Mouse (Mus musculus) thymus, adult 2 months (tissue): ENCODE data around the gene Carnmt1. TPM values are rescaled to one million over a fixed set of nuclear protein-coding genes. Genes with fewer than 3 reads are reported as not detected.
A peak's percentile ranks its signal among the peaks of the same experiment; 100 is the strongest.

Source experiments
- DNase-seq: peaks from one replicate; pipeline ENCODE4 v3.0.0; 2021
- H3K27ac ChIP-seq: fragments of 200-500 bp; 2 replicates; pipeline ENCODE4 v1.5.1; 2012; ENCODE audit warnings: low read length, control low read depth; ENCODE audit not compliant: control insufficient read depth, insufficient read depth
- H3K27me3 ChIP-seq: fragments of 200-500 bp; 2 replicates; pipeline ENCODE4 v1.6.1; 2012; ENCODE audit warnings: mild to moderate bottlenecking, low read length, moderate library complexity, mixed read lengths; ENCODE audit not compliant: control insufficient read depth, insufficient read depth
- H3K36me3 ChIP-seq: fragments of 200-500 bp; 2 replicates; pipeline ENCODE4 v1.6.1; 2012; ENCODE audit warnings: mild to moderate bottlenecking, low read length, moderate library complexity; ENCODE audit not compliant: control insufficient read depth, insufficient read depth
- H3K4me1 ChIP-seq: fragments of 200-500 bp; replicated peaks from 2 replicates; pipeline ENCODE4 v1.6.1; 2012; ENCODE audit warnings: low read length; ENCODE audit not compliant: control insufficient read depth, insufficient read depth
- H3K4me3 ChIP-seq: fragments of 200-500 bp; 2 replicates; pipeline ENCODE4 v1.5.1; 2012; ENCODE audit warnings: mild to moderate bottlenecking, low read length, control low read depth, moderate library complexity; ENCODE audit not compliant: control insufficient read depth, insufficient read depth
- CTCF ChIP-seq: fragments of 200-500 bp; IDR thresholded peaks from 2 replicates; pipeline ENCODE4 v1.5.1; 2012; ENCODE audit warnings: mild to moderate bottlenecking, control low read depth, low read length, moderate library complexity, borderline replicate concordance; ENCODE audit not compliant: control insufficient read depth, poor library complexity, insufficient read depth; ENCODE audit errors: extremely low read depth
- POLR2A ChIP-seq: fragments of 200-500 bp; IDR thresholded peaks from 2 replicates; pipeline ENCODE4 v1.6.1; 2012; ENCODE audit warnings: mild to moderate bottlenecking, low read length, control low read depth, moderate library complexity; ENCODE audit not compliant: control insufficient read depth, poor library complexity, insufficient read depth; ENCODE audit errors: extremely low read depth
- WGBS: fragments of 180-500 bp; shearing (Covaris S2); methylation state at CpG from one replicate; pipeline ENCODE4 v1.1.7; 2018; 5-methylcytosine and 5-hydroxymethylcytosine counted together
- polyA plus RNA-seq: library from polyadenylated mRNA; depleted of rRNA; stranded (reverse); fragments of >200 nt; gene quantifications from 2 replicates; pipeline ENCODE4 v1.2.3, GENCODE M21; 2012

The Carnmt1 gene
- polyA plus RNA-seq, 1 experiment, result 6.6 TPM

DNA sequence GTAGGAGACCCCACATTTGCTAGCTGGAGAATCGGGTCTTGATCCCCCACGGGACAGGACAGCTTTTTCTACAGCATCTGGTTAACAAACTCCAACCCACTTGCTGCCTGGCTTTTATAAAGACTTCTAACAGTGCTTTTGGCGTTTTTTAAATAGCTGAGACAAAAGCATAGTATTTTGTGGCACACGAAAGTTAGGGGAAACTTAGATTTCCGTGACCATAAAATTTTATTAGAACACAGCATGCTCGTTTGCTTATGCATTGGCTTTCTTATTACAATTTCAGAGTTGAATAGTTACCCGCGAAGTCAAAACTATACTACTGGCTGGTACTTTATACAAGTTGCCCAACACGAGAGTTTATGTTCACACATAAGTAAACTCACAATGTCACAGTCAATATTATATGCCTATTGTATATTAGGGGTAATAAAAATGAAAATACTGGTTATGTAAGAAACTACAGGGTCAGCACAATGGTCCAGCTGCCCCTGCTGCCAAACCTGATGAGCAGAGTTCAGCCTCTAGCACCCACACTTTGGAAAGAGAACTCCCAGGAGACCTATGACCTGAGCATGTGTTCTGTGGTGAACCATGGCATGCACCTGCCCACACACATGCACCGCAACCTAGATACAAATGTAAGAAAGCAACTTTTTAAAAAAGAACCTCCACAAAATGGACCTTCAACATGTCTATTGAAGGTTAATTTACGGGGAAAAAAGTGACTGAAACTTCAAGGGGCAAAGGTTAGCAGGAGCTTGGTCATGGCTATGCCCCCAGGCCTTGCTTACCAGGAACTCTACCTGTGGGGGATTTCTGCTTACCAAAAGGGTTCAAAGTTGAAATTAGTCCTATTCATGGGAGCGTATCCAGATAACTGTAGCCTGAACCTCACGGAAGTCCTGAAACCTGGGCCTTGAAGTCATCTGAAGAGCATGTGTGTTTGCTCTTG is 38.1 kb upstream of the Carnmt1 start:
- Histone ChIP-seq H3K4me3 (peak overlapping the region; percentile 96), H3K27me3 (no peaks in the 10 kb centered on the region), H3K27ac (no peak overlapping the region), H3K36me3 (no peaks in the 10 kb centered on the region), H3K4me1 (0 out of 2 replicates have a peak, but pooled peaks cover 5% of the 10 kb centered on the region)
- TF ChIP-seq POLR2A (no peak), CTCF (no peak)
- no peak for DNase-seq
- 68% methylated on average over 13 of the region's 13 CpGs for WGBS

DNA sequence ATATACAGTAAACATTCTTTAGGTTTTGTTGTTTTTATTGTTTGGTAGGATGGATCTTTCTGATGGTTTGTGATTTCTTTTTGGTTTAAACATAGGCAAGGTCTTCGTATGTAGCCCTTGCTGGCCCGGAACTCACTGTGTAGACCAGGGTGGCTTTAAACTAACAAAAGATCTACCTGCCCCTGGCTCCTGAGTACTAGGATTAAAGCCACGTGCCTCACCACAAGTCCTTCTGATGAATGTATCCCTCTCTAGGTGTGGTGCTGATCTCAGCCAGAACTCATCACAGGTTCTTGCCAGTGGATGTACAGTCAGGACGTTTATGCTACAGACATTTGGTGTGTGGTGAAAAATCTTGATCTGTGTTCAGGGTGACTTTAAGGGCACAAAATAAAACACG is 32.6 kb upstream of the Carnmt1 start:
- WGBS, result 93% methylated on average over 5 of the region's 5 CpGs
- Histone ChIP-seq H3K4me3 (no peak overlapping the region), H3K27ac (no peak overlapping the region), H3K36me3 (no peaks in the 10 kb centered on the region), H3K27me3 (no peaks in the 10 kb centered on the region), H3K4me1 (no peaks in the 10 kb centered on the region)
- DNase-seq, result no peak
- TF ChIP-seq CTCF, result no peak
- no peak for TF ChIP-seq POLR2A

DNA sequence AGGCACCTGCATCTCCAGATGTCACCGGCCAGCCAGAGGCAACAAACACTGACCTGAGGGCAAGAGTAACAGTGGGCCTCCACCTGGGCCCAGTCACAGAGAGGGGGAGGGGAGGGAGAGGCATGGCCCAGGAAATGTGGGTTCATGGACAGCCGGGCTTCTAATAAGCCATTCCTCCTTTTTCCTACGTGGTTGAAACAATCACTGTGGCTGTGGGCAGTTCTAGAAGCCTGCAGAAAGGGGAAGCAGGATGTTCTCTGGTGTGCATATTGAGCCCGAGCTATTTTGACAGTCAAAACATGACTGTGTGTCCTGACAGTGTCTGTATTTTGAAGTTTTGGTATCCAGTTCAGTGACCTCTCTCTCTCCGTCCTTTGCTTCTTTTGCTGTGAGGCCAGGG is 31.6 kb upstream of the Carnmt1 start:
- no peak for TF ChIP-seq CTCF
- no peak for TF ChIP-seq POLR2A
- Histone ChIP-seq H3K36me3 (no peaks in the 10 kb centered on the region), H3K27me3 (no peaks in the 10 kb centered on the region), H3K4me3 (no peak overlapping the region), H3K27ac (no peak overlapping the region), H3K4me1 (no peaks in the 10 kb centered on the region)
- peak; percentile 30 for DNase-seq
- 34% methylated on average over 5 of the region's 5 CpGs for WGBS

DNA sequence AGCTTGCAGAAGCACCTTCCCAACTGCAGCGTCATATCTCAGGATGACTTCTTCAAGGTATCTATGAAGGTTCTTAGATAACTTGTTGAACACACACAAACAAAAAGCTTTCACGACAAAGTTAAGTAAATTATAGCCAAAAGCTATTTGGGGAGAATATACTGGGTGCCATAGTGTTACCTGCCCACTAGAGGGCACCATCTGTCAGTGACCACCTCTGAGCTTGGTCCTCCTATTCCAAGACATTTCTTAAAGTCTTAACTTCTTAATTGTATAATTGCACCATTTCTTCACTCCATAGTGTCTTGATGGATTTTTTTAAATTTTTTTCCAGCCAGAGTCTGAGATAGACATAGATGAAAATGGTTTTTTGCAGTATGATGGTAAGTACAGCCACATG is 31.0 kb upstream of the Carnmt1 start:
- Histone ChIP-seq H3K36me3 (no peaks in the 10 kb centered on the region), H3K4me3 (no peak overlapping the region), H3K4me1 (no peaks in the 10 kb centered on the region), H3K27me3 (no peaks in the 10 kb centered on the region), H3K27ac (no peak overlapping the region)
- TF ChIP-seq POLR2A (no peak), CTCF (no peak)
- no peak for DNase-seq
- 65% methylated on average over 2 of the region's 2 CpGs for WGBS

DNA sequence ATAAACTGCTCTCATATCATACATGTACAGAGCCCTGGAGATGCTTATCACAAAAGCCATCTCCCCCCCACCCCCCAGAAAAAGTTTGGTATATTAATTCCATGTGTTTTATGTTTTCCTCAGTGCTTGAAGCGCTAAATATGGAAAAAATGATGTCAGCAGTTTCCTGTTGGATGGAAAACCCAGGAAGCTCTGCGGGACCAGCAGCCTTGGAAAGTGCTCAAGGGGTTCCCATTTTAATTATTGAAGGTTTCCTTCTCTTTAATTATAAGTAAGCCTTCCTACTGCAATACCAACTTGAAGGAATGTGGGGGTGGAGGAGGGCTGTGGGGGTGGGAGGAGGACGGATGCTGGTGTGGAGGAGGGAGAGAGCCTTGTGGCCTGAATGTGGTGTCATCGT is 29.6 kb upstream of the Carnmt1 start:
- no peak overlapping the region for H3K4me3 ChIP-seq
- H3K27me3 ChIP-seq, result no peaks in the 10 kb centered on the region
- TF ChIP-seq CTCF (no peak), POLR2A (no peak)
- 93% methylated on average over 4 of the region's 4 CpGs for WGBS
- no peak for DNase-seq
- H3K36me3 ChIP-seq, result no peaks in the 10 kb centered on the region
- H3K27ac ChIP-seq, result no peak overlapping the region
- H3K4me1 ChIP-seq, result no peaks in the 10 kb centered on the region

DNA sequence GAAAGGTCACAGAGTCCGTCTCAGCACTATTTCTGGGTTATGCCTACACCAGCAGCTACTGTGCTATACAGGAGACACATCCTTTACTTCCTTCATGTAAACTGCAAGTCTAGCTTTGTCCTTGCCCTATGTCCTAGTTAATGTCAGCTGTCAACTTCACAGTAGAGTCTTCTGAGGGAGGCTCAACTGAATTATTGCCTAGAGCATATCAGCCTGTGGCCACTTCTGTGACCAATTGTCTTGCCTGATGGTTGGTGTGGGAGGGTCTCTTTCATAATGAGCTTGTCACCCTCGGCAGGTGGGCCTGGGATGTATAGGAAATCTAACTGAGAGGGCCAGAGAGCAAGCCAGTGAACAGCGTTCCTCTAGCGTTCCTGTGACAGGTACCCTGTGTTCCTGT is 27.2 kb upstream of the Carnmt1 start:
- H3K36me3 ChIP-seq, result no peaks in the 10 kb centered on the region
- no peak overlapping the region for H3K27ac ChIP-seq
- DNase-seq, result no peak
- H3K4me3 ChIP-seq, result no peak overlapping the region
- no peaks in the 10 kb centered on the region for H3K4me1 ChIP-seq
- H3K27me3 ChIP-seq, result no peaks in the 10 kb centered on the region
- TF ChIP-seq POLR2A (no peak), CTCF (no peak)
- WGBS, result 94% methylated on average over 4 of the region's 4 CpGs

DNA sequence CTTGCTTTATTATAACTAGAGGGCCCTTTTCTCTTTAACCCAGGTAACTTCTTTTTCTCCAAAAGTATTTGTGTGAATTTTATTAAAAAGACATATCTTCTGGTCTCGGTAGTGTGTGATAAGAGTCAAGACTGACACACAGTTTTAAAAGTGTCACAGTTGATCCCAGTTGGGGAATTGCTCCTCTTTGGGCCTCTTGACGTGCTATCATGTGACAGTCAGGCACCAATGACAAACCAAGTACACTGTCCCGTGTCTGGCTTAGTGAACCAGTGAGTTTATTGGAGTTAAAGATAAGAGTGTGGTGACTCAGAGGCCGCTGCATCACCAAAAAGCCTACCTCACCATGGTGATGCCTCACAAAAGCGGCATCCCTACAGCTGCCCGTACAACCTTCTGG is 26.5 kb upstream of the Carnmt1 start:
- no peaks in the 10 kb centered on the region for H3K27me3 ChIP-seq
- WGBS, result 94% methylated on average over 6 of the region's 6 CpGs
- H3K4me1 ChIP-seq, result no peaks in the 10 kb centered on the region
- TF ChIP-seq CTCF, result no peak
- TF ChIP-seq POLR2A, result no peak
- no peaks in the 10 kb centered on the region for H3K36me3 ChIP-seq
- no peak for DNase-seq
- H3K4me3 ChIP-seq, result no peak overlapping the region
- H3K27ac ChIP-seq, result no peak overlapping the region
